Mouse (Mus musculus): ENCODE measurements around the gene Zfp697. TPM values are rescaled to one million over a fixed set of nuclear protein-coding genes. Genes with fewer than 3 reads are reported as not detected.
"Not testable (repeated sequence)": the region's sequence is repeated elsewhere in the genome, so short reads cannot be mapped to it uniquely, and the experiment has no call there.

Zfp697 gene
- polyA plus RNA-seq, 1 experiment from 2014 or later: 13.3 TPM

DNA sequence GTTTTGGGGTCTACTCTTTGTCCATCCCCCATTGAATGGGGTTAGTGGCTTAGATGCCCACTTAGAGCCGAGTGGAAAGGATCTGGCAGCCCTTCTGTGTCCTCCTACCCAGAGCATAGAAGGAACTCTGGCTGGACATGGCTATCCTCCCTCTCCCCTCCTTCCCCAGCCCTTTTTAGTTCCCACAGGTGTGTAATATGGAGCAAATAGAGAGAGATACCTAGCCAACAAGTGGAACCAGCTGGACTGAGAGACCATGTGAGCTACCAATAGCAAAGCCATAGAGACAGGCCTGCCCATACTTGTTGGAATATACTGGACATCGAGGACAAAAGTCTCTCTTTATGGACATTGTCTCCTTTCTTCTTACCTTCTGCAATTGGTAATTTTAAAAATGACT is 185.5 kb downstream of the Zfp697 start:
- H3K4me2 ChIP-seq (ENCODE audit: low read length); H3K9ac ChIP-seq (ENCODE audit: low read length); H3K27ac ChIP-seq (replicated peaks in 1 of 2; ENCODE audit: control insufficient read depth in 1 of 2, insufficient read depth in 1 of 2, low read depth in 2 of 2, low read length in 2 of 2); H3K4me3 ChIP-seq (ENCODE audit: control insufficient read depth in 1 of 2, insufficient read depth in 1 of 2, low read depth in 1 of 2, low read length in 2 of 2); H3K9me3 ChIP-seq (ENCODE audit: control insufficient read depth, low read length); H3K36me3 ChIP-seq (ENCODE audit: control insufficient read depth, insufficient read depth, low read length); ATAC-seq (ENCODE audit: insufficient number of reproducible peaks, insufficient read depth, low FRiP score, low read depth); H3K27me3 ChIP-seq (ENCODE audit: control insufficient read depth, insufficient read depth, low read length); H3K4me1 ChIP-seq (ENCODE audit: control insufficient read depth in 2 of 2, insufficient read depth in 2 of 2, low read length in 2 of 2): not testable (repeated sequence)
- 85% methylated on average over 2 of the region's 2 CpGs for WGBS

DNA sequence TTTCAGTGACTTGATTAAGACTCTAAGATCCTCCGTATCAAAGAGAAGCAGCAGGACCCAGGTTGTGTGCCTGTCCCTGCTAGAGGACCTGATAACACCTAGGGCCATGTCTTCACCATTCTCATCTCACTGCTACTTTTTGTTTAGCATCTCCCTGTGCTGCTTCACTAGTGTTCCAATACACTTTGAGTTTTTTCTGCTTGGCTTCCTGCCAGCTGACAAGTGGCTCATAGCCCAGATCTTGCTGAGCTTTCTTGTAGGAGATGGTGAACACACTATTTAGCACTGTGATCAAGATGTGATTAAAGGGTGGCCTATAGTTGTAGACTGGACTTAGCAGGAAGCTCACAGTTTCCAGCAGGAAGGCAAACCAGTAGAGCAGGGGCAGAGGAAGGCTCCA is 198.8 kb downstream of the Zfp697 start:
- WGBS: no CpG with 5 or more reads among the region's 1 CpGs
- not testable (repeated sequence) for H3K9me3 ChIP-seq (ENCODE audit: control insufficient read depth, low read length); ATAC-seq (ENCODE audit: insufficient number of reproducible peaks, insufficient read depth, low FRiP score, low read depth); H3K9ac ChIP-seq (ENCODE audit: low read length); H3K27ac ChIP-seq (replicated peaks in 1 of 2; ENCODE audit: control insufficient read depth in 1 of 2, insufficient read depth in 1 of 2, low read depth in 2 of 2, low read length in 2 of 2); H3K4me2 ChIP-seq (ENCODE audit: low read length); H3K27me3 ChIP-seq (ENCODE audit: control insufficient read depth, insufficient read depth, low read length); H3K36me3 ChIP-seq (ENCODE audit: control insufficient read depth, insufficient read depth, low read length); H3K4me3 ChIP-seq (ENCODE audit: control insufficient read depth in 1 of 2, insufficient read depth in 1 of 2, low read depth in 1 of 2, low read length in 2 of 2); H3K4me1 ChIP-seq (ENCODE audit: control insufficient read depth in 2 of 2, insufficient read depth in 2 of 2, low read length in 2 of 2)

DNA sequence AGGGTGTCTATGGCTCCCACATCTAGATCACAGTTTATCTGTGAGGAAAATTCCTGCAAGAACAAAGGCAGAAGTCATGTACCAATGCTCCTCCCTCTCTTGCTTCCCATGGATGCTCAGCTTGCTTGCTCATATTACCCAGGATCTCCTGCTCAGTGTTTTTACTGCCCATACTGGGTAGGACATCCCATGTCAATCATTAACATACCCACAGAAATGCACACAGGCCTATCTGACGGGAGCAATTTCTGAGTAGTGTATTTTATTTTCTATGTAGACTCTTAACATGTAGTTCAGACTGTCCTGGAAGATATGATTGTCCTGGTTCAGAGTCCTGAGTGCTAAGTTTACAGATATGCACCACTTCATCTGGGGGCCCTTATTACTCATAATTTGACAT is 199.9 kb downstream of the Zfp697 start:
- H3K27ac ChIP-seq (replicated peaks in 1 of 2; ENCODE audit: control insufficient read depth in 1 of 2, insufficient read depth in 1 of 2, low read depth in 2 of 2, low read length in 2 of 2); H3K9ac ChIP-seq (ENCODE audit: low read length); H3K27me3 ChIP-seq (ENCODE audit: control insufficient read depth, insufficient read depth, low read length); ATAC-seq (ENCODE audit: insufficient number of reproducible peaks, insufficient read depth, low FRiP score, low read depth); H3K4me1 ChIP-seq (ENCODE audit: control insufficient read depth in 2 of 2, insufficient read depth in 2 of 2, low read length in 2 of 2); H3K4me2 ChIP-seq (ENCODE audit: low read length); H3K4me3 ChIP-seq (ENCODE audit: control insufficient read depth in 1 of 2, insufficient read depth in 1 of 2, low read depth in 1 of 2, low read length in 2 of 2); H3K36me3 ChIP-seq (ENCODE audit: control insufficient read depth, insufficient read depth, low read length); H3K9me3 ChIP-seq (ENCODE audit: control insufficient read depth, low read length): not testable (repeated sequence)
- no CpG with 5 or more reads among the region's 1 CpGs for WGBS

DNA sequence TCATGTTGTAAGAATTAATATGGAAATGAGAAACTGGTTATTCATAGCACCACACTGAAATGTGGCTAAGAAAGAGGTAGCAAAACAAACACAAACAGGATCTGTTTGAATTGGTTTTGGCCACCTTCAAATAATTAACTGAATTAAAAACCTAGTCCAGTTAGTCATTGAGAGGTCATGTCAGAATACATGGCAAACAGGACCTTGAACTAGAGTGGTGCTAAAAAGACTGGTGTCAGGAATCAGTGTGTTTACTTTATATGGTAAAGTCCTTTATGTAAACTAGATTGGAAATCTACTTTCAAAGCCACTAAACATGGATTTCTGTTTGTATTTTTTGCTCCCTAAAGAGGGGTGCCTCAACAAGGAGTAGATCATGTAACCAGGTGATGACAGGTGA is 200.4 kb downstream of the Zfp697 start:
- not testable (repeated sequence) for H3K36me3 ChIP-seq (ENCODE audit: control insufficient read depth, insufficient read depth, low read length); H3K9ac ChIP-seq (ENCODE audit: low read length); H3K27ac ChIP-seq (replicated peaks in 1 of 2; ENCODE audit: control insufficient read depth in 1 of 2, insufficient read depth in 1 of 2, low read depth in 2 of 2, low read length in 2 of 2); H3K4me3 ChIP-seq (ENCODE audit: control insufficient read depth in 1 of 2, insufficient read depth in 1 of 2, low read depth in 1 of 2, low read length in 2 of 2); H3K4me2 ChIP-seq (ENCODE audit: low read length); H3K27me3 ChIP-seq (ENCODE audit: control insufficient read depth, insufficient read depth, low read length); H3K9me3 ChIP-seq (ENCODE audit: control insufficient read depth, low read length); H3K4me1 ChIP-seq (ENCODE audit: control insufficient read depth in 2 of 2, insufficient read depth in 2 of 2, low read length in 2 of 2); ATAC-seq (ENCODE audit: insufficient number of reproducible peaks, insufficient read depth, low FRiP score, low read depth)

DNA sequence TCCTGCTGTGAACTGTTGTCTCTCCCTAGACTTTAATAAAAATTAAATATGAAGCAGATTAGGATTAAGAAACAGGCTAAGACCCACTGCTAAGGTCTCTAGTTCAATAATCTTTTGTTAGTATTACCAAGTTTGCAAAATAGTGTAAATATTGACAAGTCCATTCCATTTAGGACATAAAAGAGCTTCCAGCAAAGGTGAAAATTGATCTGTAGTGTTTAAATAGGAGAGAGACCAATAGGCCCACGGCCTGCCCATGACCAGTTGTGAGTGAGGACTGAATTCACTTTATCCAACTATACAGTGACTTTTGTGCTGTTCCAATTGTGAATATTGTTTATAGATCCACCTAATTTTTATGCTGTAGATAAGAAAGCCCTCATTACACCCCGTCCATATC is 205.5 kb downstream of the Zfp697 start:
- Histone ChIP-seq H3K4me3 (ENCODE audit: control insufficient read depth in 1 of 2, insufficient read depth in 1 of 2, low read depth in 1 of 2, low read length in 2 of 2) (no peak overlapping the region), H3K4me1 (ENCODE audit: control insufficient read depth in 2 of 2, insufficient read depth in 2 of 2, low read length in 2 of 2) (no peaks in the 10 kb centered on the region), H3K36me3 (ENCODE audit: control insufficient read depth, insufficient read depth, low read length) (no peaks in the 10 kb centered on the region), H3K27ac (replicated peaks in 1 of 2; ENCODE audit: control insufficient read depth in 1 of 2, insufficient read depth in 1 of 2, low read depth in 2 of 2, low read length in 2 of 2) (no peak overlapping the region), H3K4me2 (ENCODE audit: low read length) (no peak overlapping the region), H3K9ac (ENCODE audit: low read length) (no peak overlapping the region), H3K27me3 (ENCODE audit: control insufficient read depth, insufficient read depth, low read length) (no peaks in the 10 kb centered on the region), H3K9me3 (ENCODE audit: control insufficient read depth, low read length) (no peaks in the 10 kb centered on the region)
- 77% methylated on average over 2 of the region's 2 CpGs for WGBS
- no peak for ATAC-seq (ENCODE audit: insufficient number of reproducible peaks, insufficient read depth, low FRiP score, low read depth)

DNA sequence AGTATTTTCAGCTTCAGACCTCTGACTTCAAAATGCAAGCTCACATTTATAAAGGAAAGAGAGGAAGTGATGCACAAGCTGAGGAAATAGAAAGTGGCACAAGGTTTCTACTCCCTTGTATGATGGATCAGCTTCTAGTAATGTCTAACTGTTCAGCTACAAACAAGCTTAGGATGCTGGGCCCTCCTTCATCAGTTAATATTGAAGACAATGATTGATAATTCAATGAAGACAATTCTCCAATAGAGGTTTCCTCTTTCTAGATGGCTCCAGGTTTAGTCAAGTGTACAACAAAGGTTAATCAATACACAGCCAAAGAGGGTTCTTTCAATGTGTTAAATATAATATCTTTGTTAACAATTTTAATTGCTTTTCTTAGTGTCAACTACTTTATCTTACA is 206.4 kb downstream of the Zfp697 start, which contains the start of gene Gm10681:
Gene Gm10681 (minus strand): TSS at position 101 of the 400 bp plus-strand sequence.
- ATAC-seq (ENCODE audit: insufficient number of reproducible peaks, insufficient read depth, low FRiP score, low read depth): no peak
- Histone ChIP-seq H3K4me1 (ENCODE audit: control insufficient read depth in 2 of 2, insufficient read depth in 2 of 2, low read length in 2 of 2) (no peaks in the 10 kb centered on the region), H3K9ac (ENCODE audit: low read length) (no peak within 1 kb of the TSS), H3K27ac (replicated peaks in 1 of 2; ENCODE audit: control insufficient read depth in 1 of 2, insufficient read depth in 1 of 2, low read depth in 2 of 2, low read length in 2 of 2) (no peak within 1 kb of the TSS), H3K36me3 (ENCODE audit: control insufficient read depth, insufficient read depth, low read length) (no peaks in the 10 kb centered on the region), H3K4me2 (ENCODE audit: low read length) (no peak within 1 kb of the TSS), H3K27me3 (ENCODE audit: control insufficient read depth, insufficient read depth, low read length) (no peaks in the 10 kb centered on the region), H3K9me3 (ENCODE audit: control insufficient read depth, low read length) (no peaks in the 10 kb centered on the region), H3K4me3 (ENCODE audit: control insufficient read depth in 1 of 2, insufficient read depth in 1 of 2, low read depth in 1 of 2, low read length in 2 of 2) (no peak within 1 kb of the TSS)

DNA sequence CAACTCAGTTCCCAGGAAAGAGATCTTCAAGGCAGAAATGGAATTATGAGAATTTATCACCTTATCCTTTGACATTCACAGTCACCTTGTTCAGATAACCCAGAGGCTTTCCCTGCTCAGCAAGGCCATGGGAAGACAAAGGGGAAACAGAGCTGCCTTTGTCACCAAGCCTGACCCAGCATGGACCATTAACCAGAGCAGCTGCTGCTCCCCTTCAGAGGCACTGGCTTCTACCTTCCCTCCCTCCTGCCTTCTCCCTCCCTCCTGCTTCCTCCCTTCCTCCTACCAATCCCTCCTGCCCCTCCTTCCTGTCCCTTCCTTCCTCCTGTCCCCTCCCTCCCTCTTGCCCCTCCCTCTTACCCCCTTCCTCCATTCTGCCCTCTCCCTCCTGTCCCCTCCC is 231.3 kb downstream of the Zfp697 start:
- not testable (repeated sequence) for H3K9me3 ChIP-seq (ENCODE audit: control insufficient read depth, low read length); H3K4me2 ChIP-seq (ENCODE audit: low read length); H3K4me3 ChIP-seq (ENCODE audit: control insufficient read depth in 1 of 2, insufficient read depth in 1 of 2, low read depth in 1 of 2, low read length in 2 of 2); H3K4me1 ChIP-seq (ENCODE audit: control insufficient read depth in 2 of 2, insufficient read depth in 2 of 2, low read length in 2 of 2); H3K9ac ChIP-seq (ENCODE audit: low read length); H3K27me3 ChIP-seq (ENCODE audit: control insufficient read depth, insufficient read depth, low read length); H3K36me3 ChIP-seq (ENCODE audit: control insufficient read depth, insufficient read depth, low read length); H3K27ac ChIP-seq (replicated peaks in 1 of 2; ENCODE audit: control insufficient read depth in 1 of 2, insufficient read depth in 1 of 2, low read depth in 2 of 2, low read length in 2 of 2); ATAC-seq (ENCODE audit: insufficient number of reproducible peaks, insufficient read depth, low FRiP score, low read depth)

DNA sequence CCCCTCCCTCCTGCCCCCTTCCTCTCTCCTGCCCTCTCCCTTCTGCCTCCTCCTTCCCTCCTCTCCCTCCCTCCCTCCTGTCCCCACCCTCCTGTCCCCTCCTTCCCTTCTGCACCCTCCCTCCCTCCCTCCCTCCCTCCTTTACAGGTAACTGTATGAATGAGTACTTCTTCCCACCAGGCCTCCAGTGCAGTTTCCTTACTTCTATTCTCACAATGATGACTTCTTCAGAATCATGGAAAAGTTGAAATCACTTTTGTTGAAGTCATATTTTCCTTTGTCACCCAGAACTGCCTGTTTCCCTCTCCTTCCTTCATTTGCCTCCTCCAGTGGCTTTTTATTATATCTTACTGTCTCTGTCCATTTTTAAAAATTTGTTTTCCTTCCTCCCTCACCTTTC is 231.7 kb downstream of the Zfp697 start:
- Histone ChIP-seq H3K27ac (replicated peaks in 1 of 2; ENCODE audit: control insufficient read depth in 1 of 2, insufficient read depth in 1 of 2, low read depth in 2 of 2, low read length in 2 of 2) (no peak overlapping the region), H3K4me3 (ENCODE audit: control insufficient read depth in 1 of 2, insufficient read depth in 1 of 2, low read depth in 1 of 2, low read length in 2 of 2) (no peak overlapping the region), H3K36me3 (ENCODE audit: control insufficient read depth, insufficient read depth, low read length) (no peaks in the 10 kb centered on the region), H3K9ac (ENCODE audit: low read length) (no peak overlapping the region), H3K9me3 (ENCODE audit: control insufficient read depth, low read length) (no peaks in the 10 kb centered on the region), H3K27me3 (ENCODE audit: control insufficient read depth, insufficient read depth, low read length) (no peaks in the 10 kb centered on the region), H3K4me1 (ENCODE audit: control insufficient read depth in 2 of 2, insufficient read depth in 2 of 2, low read length in 2 of 2) (no peaks in the 10 kb centered on the region), H3K4me2 (ENCODE audit: low read length) (no peak overlapping the region)
- ATAC-seq (ENCODE audit: insufficient number of reproducible peaks, insufficient read depth, low FRiP score, low read depth): no peak

Measured in heart, embryonic 14.5 days (tissue).